Mouse (Mus musculus): ENCODE measurements around the gene Yeats4.

DNA sequence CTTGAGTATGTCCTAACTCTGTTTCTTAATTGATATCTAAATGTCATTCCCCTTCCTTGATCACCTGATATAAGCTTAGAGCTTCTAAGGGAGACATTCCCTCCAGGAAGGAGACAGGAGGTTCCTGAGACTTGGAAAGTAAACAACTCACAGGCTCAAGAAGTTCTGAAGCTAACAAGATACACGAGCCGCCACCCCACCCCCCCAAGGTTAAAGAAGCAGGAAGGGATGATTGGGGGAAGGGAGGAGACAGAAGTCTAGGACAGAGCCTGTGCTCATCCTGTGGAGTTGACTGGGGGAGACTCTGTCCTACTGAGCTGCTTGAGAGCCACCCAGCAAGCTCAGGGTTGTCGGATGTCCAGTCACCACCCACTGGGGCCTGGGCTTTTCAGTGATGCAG is 1.7 kb upstream of the Yeats4 start:
- TF ChIP-seq POLR2A (IDR thresholded peaks at IDR 0.05; ENCODE audit: insufficient read depth, low read length) (no peak), CTCF (IDR thresholded peaks at IDR 0.05; ENCODE audit: low read depth, low read length) (no peak)
